Mouse (Mus musculus) cerebellum, postnatal 36 days (tissue): ENCODE measurements around the gene Irak1.
A peak's percentile ranks its signal among the peaks of the same experiment; 100 is the strongest.

Experiments used
- DNase-seq, 2 experiments: peaks; one replicate each; pipeline ENCODE4 v3.0.0; 2021 to 2022; ENCODE audit warnings: mixed read lengths in 2 of 2

Irak1 gene

DNA sequence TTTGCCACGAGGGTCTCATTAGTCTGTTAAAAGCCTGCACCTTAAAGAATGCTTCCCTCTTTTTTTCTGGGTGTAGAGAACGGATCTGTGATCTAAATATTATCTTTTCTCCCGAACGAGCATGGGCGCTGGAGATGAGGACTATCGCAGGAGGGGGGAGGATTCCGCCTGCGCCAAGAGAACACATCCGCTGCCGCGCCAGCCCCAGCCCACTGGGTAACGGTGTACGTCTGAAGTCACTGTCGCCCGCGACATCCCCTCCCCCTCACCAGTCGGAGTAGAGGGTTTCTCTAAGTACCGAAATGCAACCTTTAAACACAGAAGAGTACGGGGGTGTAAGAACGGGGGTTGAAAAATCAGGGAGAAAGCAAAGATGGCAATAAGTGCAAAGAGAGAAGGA, 58.4 kb downstream of the Irak1 start:
- peak; percentile 35 to 53 for DNase-seq

DNA sequence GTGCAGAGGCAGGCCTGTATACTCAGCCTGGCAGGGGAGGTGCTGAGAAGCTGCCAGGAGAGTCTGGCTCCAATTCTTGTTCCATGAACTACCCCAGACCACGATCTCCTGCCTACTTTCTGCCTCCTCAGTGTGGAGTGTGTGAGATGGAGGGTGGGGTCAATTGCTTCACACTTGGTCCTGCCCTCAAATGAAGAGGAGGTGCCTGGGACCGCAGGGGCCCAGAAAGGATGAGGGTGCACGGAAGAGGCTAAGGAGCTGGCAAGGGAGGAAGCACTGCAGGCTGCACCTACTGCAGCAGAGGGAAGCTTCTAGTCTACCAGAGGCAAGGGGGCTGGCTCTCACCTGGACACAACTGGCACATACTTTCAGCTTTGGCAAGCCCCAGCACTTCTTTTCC, 59.4 kb downstream of the Irak1 start:
- no peak for DNase-seq
